Comparison of ENCODE assay signal across 37 mouse cellular contexts in the genomic region with DNA sequence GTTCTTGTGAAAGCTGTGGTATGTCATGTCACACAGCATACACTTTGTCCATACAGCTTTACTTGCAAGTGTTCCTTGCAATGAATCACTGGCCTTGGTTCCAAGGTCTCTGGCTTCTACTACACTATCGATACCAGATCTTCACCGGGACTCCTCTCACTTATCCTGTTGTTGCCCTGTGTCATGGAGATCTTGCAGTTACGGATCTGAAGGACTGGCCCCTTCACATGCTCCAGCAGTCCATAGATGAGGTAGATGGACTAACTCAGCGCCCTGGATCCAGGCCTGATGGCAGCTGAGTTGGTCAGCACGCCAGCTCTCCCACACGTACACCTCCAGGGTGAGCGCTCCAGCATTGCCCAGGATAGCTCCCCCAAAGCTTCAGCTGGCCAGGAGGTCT. TPM values are rescaled to one million over a fixed set of nuclear protein-coding genes. Genes with fewer than 3 reads are reported as not detected.
DNase-seq lines count a peak whose midpoint lies in the region; ATAC-seq lines count a peak whose summit lies in the region.
"Had no signal": no experiment of that assay in that cellular context is flagged by ENCODE, and none has a peak within 500 bp of the region (broad histone marks: within the 10 kb centered on the region; RNA-seq: fewer than 3 reads in every experiment).

No protein-coding gene starts in this region.

- H3K4me1 ChIP-seq in megakaryocyte, embryonic 14.5 days, result peaks cover 6% of the 10 kb centered on the region
- H3K4me1 ChIP-seq in stomach, embryonic 14.5 days (ENCODE audit: control insufficient read depth, insufficient read depth, low read length), result 0 out of 2 replicates have a peak, but pooled peaks cover 3% of the 10 kb centered on the region
- H3K4me1 ChIP-seq: embryonic facial prominence, embryonic 10.5 days; forebrain, embryonic 13.5 days; hindbrain, embryonic 10.5 days; hindbrain, embryonic 13.5 days had no signal

- 92% methylated on average over 7 of the region's 7 CpGs for WGBS in stomach, embryonic 14.5 days

- no peaks in the 10 kb centered on the region for H3K9me3 ChIP-seq in megakaryocyte, embryonic 14.5 days
- H3K9me3 ChIP-seq in stomach, embryonic 14.5 days (ENCODE audit: control insufficient read depth, low read depth, low read length), result no peaks in the 10 kb centered on the region
- H3K9me3 ChIP-seq: embryonic facial prominence, embryonic 10.5 days; embryonic facial prominence, embryonic 13.5 days; forebrain, embryonic 13.5 days; G1E; hindbrain, embryonic 10.5 days; hindbrain, embryonic 13.5 days had no signal

- H3K27ac ChIP-seq in stomach, embryonic 14.5 days (ENCODE audit: low read length), result no peak overlapping the region
- H3K27ac ChIP-seq: embryonic facial prominence, embryonic 10.5 days; embryonic facial prominence, embryonic 13.5 days; forebrain, embryonic 13.5 days; gastrocnemius, adult 2 months; heart, adult 2 months; hindbrain, embryonic 10.5 days; hindbrain, embryonic 13.5 days had no signal

- H3K4me2 ChIP-seq in stomach, embryonic 14.5 days (replicated peaks; ENCODE audit: low read depth, low read length), result no peak overlapping the region
- H3K4me2 ChIP-seq: embryonic facial prominence, embryonic 13.5 days; forebrain, embryonic 13.5 days; heart, embryonic 11.5 days; hindbrain, embryonic 13.5 days had no signal

- peak overlapping the region; percentile 10 for H3K4me3 ChIP-seq in megakaryocyte, embryonic 14.5 days (replicated peaks)
- no peak overlapping the region for H3K4me3 ChIP-seq in stomach, embryonic 14.5 days (ENCODE audit: low read depth, low read length)
- H3K4me3 ChIP-seq: embryonic facial prominence, embryonic 10.5 days; embryonic facial prominence, embryonic 13.5 days; erythroblast, embryonic 14.5 days; forebrain, embryonic 13.5 days; gastrocnemius, adult 2 months; heart, adult 2 months; hindbrain, embryonic 10.5 days; hindbrain, embryonic 13.5 days had no signal

- no peak overlapping the region for H3K9ac ChIP-seq in stomach, embryonic 14.5 days (replicated peaks; ENCODE audit: low read depth, low read length)
- H3K9ac ChIP-seq: embryonic facial prominence, embryonic 13.5 days; forebrain, embryonic 13.5 days; hindbrain, embryonic 13.5 days had no signal

- peak; percentile 18 for DNase-seq in adrenal gland, adult 2 months
- no peak for DNase-seq in adrenal gland, adult 18-20 months (ENCODE audit: low spot score in 2 of 2)
- peak; percentile 70 for DNase-seq in heart, adult 11 months
- DNase-seq in heart, adult 18-20 months, result no peak
- DNase-seq in cerebellum, adult 11 months, result no peak
- DNase-seq: adrenal gland, postnatal 14 days; B cell, adult 2 months; cerebellum, adult 2 months; cerebellum, adult 9-11 months; cerebellum, postnatal 36 days; embryo, embryonic 11 days; gastrocnemius, adult 2 months; gastrocnemius, postnatal 14 days; heart, adult 2 months; heart, postnatal 36 days; kidney, adult 2 months had no signal

- peaks cover 7% of the 10 kb centered on the region for H3K27me3 ChIP-seq in megakaryocyte, embryonic 14.5 days (replicated peaks)
- no peaks in the 10 kb centered on the region for H3K27me3 ChIP-seq in stomach, embryonic 14.5 days (ENCODE audit: control insufficient read depth, insufficient read depth, low read length)
- H3K27me3 ChIP-seq: CH12.LX; embryonic facial prominence, embryonic 13.5 days; forebrain, embryonic 13.5 days; hindbrain, embryonic 13.5 days had no signal

- no peaks in the 10 kb centered on the region for H3K36me3 ChIP-seq in megakaryocyte, embryonic 14.5 days (replicated peaks; ENCODE audit: low read length)
- H3K36me3 ChIP-seq in stomach, embryonic 14.5 days (ENCODE audit: control insufficient read depth, insufficient read depth, low read length), result no peaks in the 10 kb centered on the region
- H3K36me3 ChIP-seq: embryonic facial prominence, embryonic 10.5 days; embryonic facial prominence, embryonic 13.5 days; G1E; hindbrain, embryonic 10.5 days; hindbrain, embryonic 13.5 days had no signal

- ATAC-seq in megakaryocyte, adult 5-6 weeks (ENCODE audit: poor library complexity, severe bottlenecking), result no peak
- ATAC-seq in stomach, embryonic 14.5 days (ENCODE audit: insufficient number of reproducible peaks, insufficient read depth, low FRiP score, low read depth), result 0 out of 2 replicates have a peak, but pooled peaks have one; percentile 10
- ATAC-seq: forebrain, embryonic 13.5 days; forebrain, embryonic 16.5 days; hindbrain, embryonic 16.5 days; intestine, postnatal 0 days; Patski had no signal

RNA-seq across cellular contexts. Expression of a gene that starts 42.5 kb away (rescaled TPM):
- not detected for total RNA-seq in adrenal gland, adult 2 months (2021)
- polyA plus RNA-seq in adrenal gland, adult 2 months (2012; rRNA removed), result not detected in 2 replicates
- not detected for total RNA-seq in adrenal gland, adult 18-20 months (2021)
- not detected for total RNA-seq in heart, adult 18-20 months (2021)
- not detected in 2 replicates for polyA plus RNA-seq in megakaryocyte, embryonic 14.5 days (2012; ENCODE audit: insufficient read depth, low replicate concordance)
- total RNA-seq in megakaryocyte, adult 5-6 weeks (2015), result not detected in 2 replicates
- total RNA-seq in megakaryocyte, adult 5-6 weeks (2017), result not detected in 2 replicates
- not detected in 2 replicates for polyA plus RNA-seq in stomach, embryonic 14.5 days (2014; fragmentation: Nextera tagmentation; extraction: Ambion mirVana)
- total RNA-seq: adrenal gland, postnatal 14 days; CH12.LX; G1E; gastrocnemius, adult 2 months; gastrocnemius, postnatal 14 days; gastrocnemius, postnatal 4 days; heart, adult 2 months; heart, postnatal 36 days had no signal
- polyA plus RNA-seq: cerebellum, adult 2 months; cortical plate, adult 2 months; embryonic facial prominence, embryonic 10.5 days; embryonic facial prominence, embryonic 13.5 days; erythroblast, embryonic 14.5 days; forebrain, embryonic 13.5 days; forebrain, embryonic 16.5 days; frontal cortex, adult 2 months; G1E; heart, adult 2 months; heart, embryonic 11.5 days; heart, embryonic 14.5 days; heart, postnatal 0 days; hindbrain, embryonic 10.5 days; hindbrain, embryonic 13.5 days; hindbrain, embryonic 16.5 days; intestine, postnatal 0 days; kidney, adult 2 months; Patski had no signal

RNA-seq across cellular contexts. Expression of a gene that starts 57.7 kb away (rescaled TPM):
- 10 to 100 TPM; 46.6 to 48.4 TPM for total RNA-seq in adrenal gland, adult 2 months (2021)
- polyA plus RNA-seq in adrenal gland, adult 2 months (2012; rRNA removed), result 4.8 and 5.6 TPM in 2 replicates
- total RNA-seq in adrenal gland, adult 18-20 months (2021), result 10 to 100 TPM; 39.3 to 42.5 TPM
- 10 to 100 TPM; 22.5 to 23.3 TPM for total RNA-seq in heart, adult 18-20 months (2021)
- 1.5 and 18.6 TPM in 2 replicates for polyA plus RNA-seq in megakaryocyte, embryonic 14.5 days (2012; ENCODE audit: insufficient read depth, low replicate concordance)
- 39.0 and 45.8 TPM in 2 replicates for total RNA-seq in megakaryocyte, adult 5-6 weeks (2015)
- total RNA-seq in megakaryocyte, adult 5-6 weeks (2017), result 34.6 and 42.4 TPM in 2 replicates
- 75.6 and 80.2 TPM in 2 replicates for polyA plus RNA-seq in stomach, embryonic 14.5 days (2014; fragmentation: Nextera tagmentation; extraction: Ambion mirVana)

Comparison
In these comparisons a context has a peak if more than half of its experiments do, and no peak if none do; other contexts are left out.
1. DNase-seq: peak in adrenal gland, adult 2 months (single experiment) and heart, adult 11 months (single experiment); none in adrenal gland, adult 18-20 months (0 of 2), heart, adult 18-20 months (0 of 2) and cerebellum, adult 11 months (single experiment).